Mouse (Mus musculus) heart, embryonic 13.5 days (tissue): ENCODE data around the gene Wdfy3. TPM values are rescaled to one million over a fixed set of nuclear protein-coding genes. Genes with fewer than 3 reads are reported as not detected.

Experiments used
- ATAC-seq: fragments of 200-750 bp; cut with Nextera tagmentation; 2 replicates; pipeline ENCODE4 v1.8.0; 2017; ENCODE audit warnings: moderate TSS enrichment; ENCODE audit not compliant: insufficient number of reproducible peaks, low FRiP score, low TSS enrichment; ENCODE audit errors: extremely low read depth
- H3K27ac ChIP-seq: fragments of 300-500 bp; sonication (generic); replicated peaks from 2 replicates; pipeline ENCODE4 v1.5.1; 2015; ENCODE audit warnings: moderate library complexity, mild to moderate bottlenecking, inconsistent platforms
- H3K27me3 ChIP-seq: fragments of 300-500 bp; sonication (generic); replicated peaks from 2 replicates; pipeline ENCODE4 v1.6.1; 2015; ENCODE audit warnings: mild to moderate bottlenecking, inconsistent platforms
- H3K36me3 ChIP-seq: fragments of 300-500 bp; sonication (generic); 2 replicates; pipeline ENCODE4 v1.6.1; 2015; ENCODE audit warnings: mild to moderate bottlenecking, inconsistent platforms
- H3K4me1 ChIP-seq: fragments of 300-500 bp; sonication (generic); 2 replicates; pipeline ENCODE4 v1.6.1; 2015; ENCODE audit warnings: inconsistent platforms
- H3K4me2 ChIP-seq: fragments of 300-500 bp; sonication (generic); 2 replicates; pipeline ENCODE4 v1.6.1; 2015; ENCODE audit warnings: inconsistent platforms, mild to moderate bottlenecking, moderate library complexity
- H3K4me3 ChIP-seq: fragments of 300-500 bp; sonication (generic); 2 replicates; pipeline ENCODE4 v1.5.1; 2015; ENCODE audit warnings: moderate library complexity, mild to moderate bottlenecking, inconsistent platforms
- H3K9ac ChIP-seq: fragments of 300-500 bp; sonication (generic); 2 replicates; pipeline ENCODE4 v1.6.1; 2015; ENCODE audit warnings: inconsistent platforms, mild to moderate bottlenecking, moderate library complexity
- H3K9me3 ChIP-seq: fragments of 300-500 bp; sonication (generic); 2 replicates; pipeline ENCODE4 v1.6.1; 2016; ENCODE audit warnings: inconsistent platforms
- WGBS: fragments of 180-500 bp; shearing (Covaris S2); methylation state at CpG from one replicate; pipeline ENCODE4 v1.1.7; 2015; ENCODE audit warnings: mixed read lengths; 5-methylcytosine and 5-hydroxymethylcytosine counted together
- polyA plus RNA-seq: library from polyadenylated mRNA; unstranded; fragments of >200 nt; fragmentation: Nextera tagmentation; extraction: Ambion mirVana; gene quantifications from 2 replicates; pipeline ENCODE4 v1.2.1, GENCODE M21; 2015

Wdfy3 gene
- polyA plus RNA-seq, 1 experiment from 2014 or later, result 8.8 TPM

DNA sequence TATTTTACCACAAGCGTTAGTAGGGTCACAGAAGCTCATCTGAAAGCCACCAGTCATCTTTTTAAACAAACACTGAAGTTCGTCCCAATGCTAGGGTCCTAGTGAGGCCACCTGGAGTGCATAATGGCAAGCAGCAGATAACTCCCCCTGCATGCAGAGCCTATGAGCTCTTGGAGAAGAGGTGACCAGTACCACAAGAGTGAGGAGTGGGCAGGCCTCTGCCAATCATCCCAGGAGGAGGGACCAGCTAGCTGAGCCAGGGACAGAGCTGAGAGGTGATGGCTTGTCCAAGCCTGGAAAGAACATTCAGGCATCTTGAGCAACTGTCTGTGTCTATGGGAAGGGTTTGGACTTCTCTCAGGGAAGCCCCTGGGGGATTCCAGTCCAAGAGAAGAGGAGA is 267.8 kb downstream of the Wdfy3 start:
- Histone ChIP-seq H3K4me1 (peaks cover 13% of the 10 kb centered on the region), H3K4me2 (no peak overlapping the region), H3K27ac (no peak overlapping the region), H3K9me3 (no peaks in the 10 kb centered on the region), H3K27me3 (no peaks in the 10 kb centered on the region), H3K4me3 (no peak overlapping the region), H3K9ac (no peak overlapping the region), H3K36me3 (no peaks in the 10 kb centered on the region)
- ATAC-seq, result no peak
- 57% methylated on average over 2 of the region's 2 CpGs for WGBS

GRCm38 (mm10) chr5:101792665-101793064 is 277.1 kb downstream of the Wdfy3 start:
- ATAC-seq, result no peak
- Histone ChIP-seq H3K4me2 (no peak overlapping the region), H3K9ac (no peak overlapping the region), H3K36me3 (no peaks in the 10 kb centered on the region), H3K27me3 (no peaks in the 10 kb centered on the region), H3K27ac (no peak overlapping the region), H3K4me1 (peaks cover 18% of the 10 kb centered on the region), H3K9me3 (no peaks in the 10 kb centered on the region), H3K4me3 (no peak overlapping the region)
- 50% methylated on average over 4 of the region's 4 CpGs for WGBS

DNA sequence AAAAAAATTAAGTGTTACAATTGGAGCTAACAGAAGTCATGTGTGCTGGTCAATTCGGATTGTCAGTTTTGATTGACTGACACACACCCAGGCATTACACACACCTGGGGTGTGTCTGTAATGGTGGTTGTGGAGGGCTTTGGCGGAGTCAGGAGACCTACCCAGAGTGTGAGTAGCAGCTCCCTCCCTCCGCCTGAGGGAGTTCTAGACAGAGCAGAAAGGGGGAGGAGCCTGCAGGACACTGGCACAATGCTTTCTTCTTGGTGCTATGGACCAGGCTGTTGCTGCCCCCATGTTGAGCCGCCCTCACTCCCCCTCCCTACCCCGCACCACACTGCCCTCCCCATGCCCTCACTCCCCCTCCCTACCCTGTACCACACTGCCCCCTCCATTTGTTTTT is 279.2 kb downstream of the Wdfy3 start:
- Histone ChIP-seq H3K27me3 (no peaks in the 10 kb centered on the region), H3K9ac (no peak overlapping the region), H3K4me1 (peaks cover 18% of the 10 kb centered on the region), H3K36me3 (no peaks in the 10 kb centered on the region), H3K27ac (no peak overlapping the region), H3K4me3 (no peak overlapping the region), H3K9me3 (no peaks in the 10 kb centered on the region), H3K4me2 (no peak overlapping the region)
- WGBS, result 85% methylated on average over 5 of the region's 5 CpGs
- no peak for ATAC-seq

DNA sequence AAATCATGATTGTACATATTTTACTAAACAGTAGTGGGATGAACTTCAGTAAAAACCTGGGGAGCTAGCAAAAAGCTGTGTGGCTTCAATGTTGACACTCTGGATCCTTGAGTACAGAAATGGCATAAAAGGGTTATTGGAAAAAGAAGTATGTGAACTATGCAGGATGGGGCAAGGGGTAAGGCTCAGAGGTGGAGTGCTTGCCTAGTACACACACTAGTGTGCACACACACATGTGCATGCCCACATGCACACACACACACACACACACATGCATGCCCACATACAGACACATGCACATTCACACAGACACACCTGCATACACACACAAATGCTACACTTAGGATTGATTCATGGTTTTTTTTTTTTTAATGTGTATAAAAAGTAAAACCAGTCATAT is 280.0 kb downstream of the Wdfy3 start:
- Histone ChIP-seq H3K4me1 (peaks cover 18% of the 10 kb centered on the region), H3K4me2 (no peak overlapping the region), H3K27ac (no peak overlapping the region), H3K4me3 (no peak overlapping the region), H3K36me3 (no peaks in the 10 kb centered on the region), H3K9me3 (no peaks in the 10 kb centered on the region), H3K27me3 (no peaks in the 10 kb centered on the region), H3K9ac (no peak overlapping the region)
- no peak for ATAC-seq

DNA sequence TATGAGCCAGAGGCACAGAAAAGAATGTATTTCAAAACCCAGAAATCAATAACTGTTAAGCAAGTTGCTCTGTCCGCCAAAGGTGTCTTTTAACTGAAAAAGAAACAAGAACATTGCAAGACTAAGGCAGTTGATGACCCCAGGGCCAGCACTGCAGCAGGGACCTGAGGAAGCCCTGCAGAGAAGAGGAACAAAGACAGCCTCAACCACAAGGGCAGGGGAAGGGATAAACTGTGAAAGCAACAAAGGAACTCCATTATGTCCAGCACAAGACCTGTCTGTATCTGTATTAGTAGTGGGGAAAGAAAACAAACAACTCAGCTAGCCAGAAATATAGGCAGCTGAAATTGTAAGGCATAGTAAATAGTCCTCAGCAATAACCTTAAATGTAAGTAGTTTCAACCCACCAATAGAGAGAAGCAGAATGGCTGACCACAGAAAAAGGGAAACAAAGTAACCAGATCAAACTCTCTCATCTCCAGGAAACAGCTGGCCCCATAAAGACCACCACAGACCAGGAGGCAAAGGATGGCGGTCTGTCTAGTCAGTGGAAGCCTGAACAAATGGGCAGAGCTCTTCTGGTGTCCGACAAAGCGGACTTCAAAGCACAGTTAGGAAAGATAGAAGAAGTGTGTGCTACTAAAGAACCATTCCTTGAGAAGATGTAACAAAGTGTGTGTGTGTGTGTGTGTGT is 283.7 kb downstream of the Wdfy3 start:
- ATAC-seq, result no peak
- H3K36me3 ChIP-seq, result no peaks in the 10 kb centered on the region
- H3K4me3 ChIP-seq, result no peak overlapping the region
- 68% methylated on average over 4 of the region's 4 CpGs for WGBS
- no peak overlapping the region for H3K4me2 ChIP-seq
- H3K4me1 ChIP-seq, result no peaks in the 10 kb centered on the region
- H3K27ac ChIP-seq, result no peak overlapping the region
- H3K9ac ChIP-seq, result no peak overlapping the region
- no peaks in the 10 kb centered on the region for H3K27me3 ChIP-seq
- no peaks in the 10 kb centered on the region for H3K9me3 ChIP-seq

DNA sequence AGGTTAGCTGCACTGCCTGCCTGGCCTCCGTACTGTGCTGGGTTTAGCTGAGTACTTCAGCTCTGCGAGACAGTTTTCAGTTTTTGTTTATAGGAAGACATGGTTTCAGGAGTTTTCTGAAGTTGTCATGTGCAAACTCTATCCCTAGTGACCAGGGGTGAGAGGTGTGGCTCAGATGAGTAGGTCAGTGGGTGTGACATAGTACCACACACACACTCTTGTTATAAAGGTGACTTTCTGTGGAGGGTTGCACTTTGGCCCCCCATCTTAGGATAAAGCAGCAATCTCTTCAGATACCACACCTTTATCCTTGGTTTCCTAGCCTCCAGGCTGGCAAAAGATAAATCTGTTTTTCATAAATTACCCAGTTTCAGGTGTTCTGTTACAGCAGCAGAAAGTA is 284.9 kb downstream of the Wdfy3 start:
- no peaks in the 10 kb centered on the region for H3K27me3 ChIP-seq
- ATAC-seq, result no peak
- H3K27ac ChIP-seq, result no peak overlapping the region
- no peak overlapping the region for H3K4me3 ChIP-seq
- no peaks in the 10 kb centered on the region for H3K4me1 ChIP-seq
- H3K4me2 ChIP-seq, result no peak overlapping the region
- no peak overlapping the region for H3K9ac ChIP-seq
- 77% methylated on average over 2 of the region's 2 CpGs for WGBS
- no peaks in the 10 kb centered on the region for H3K36me3 ChIP-seq
- no peaks in the 10 kb centered on the region for H3K9me3 ChIP-seq

- Histone ChIP-seq H3K9me3 (no peaks in the 10 kb centered on the region), H3K27me3 (no peaks in the 10 kb centered on the region), H3K4me1 (no peaks in the 10 kb centered on the region), H3K36me3 (no peaks in the 10 kb centered on the region), H3K4me3 (no peak overlapping the region), H3K9ac (no peak overlapping the region), H3K4me2 (no peak overlapping the region), H3K27ac (no peak overlapping the region)
- 70% methylated on average over 3 of the region's 3 CpGs for WGBS
- ATAC-seq, result no peak
Measured at GRCm38 (mm10) chr5:101784328-101784727, 285.4 kb downstream of the Wdfy3 start.
